Mouse (Mus musculus) intestine, postnatal 0 days (tissue): ENCODE results near the gene Wwox. TPM values are rescaled to one million over a fixed set of nuclear protein-coding genes. Genes with fewer than 3 reads are reported as not detected.

ENCODE experiments used
- ATAC-seq: fragments of 200-750 bp; cut with Nextera tagmentation; 2 replicates; pipeline ENCODE4 v1.8.0; 2017; ENCODE audit warnings: mild to moderate bottlenecking, moderate TSS enrichment, moderate library complexity
- H3K27ac ChIP-seq: fragments of 300-500 bp; sonication (generic); 2 replicates; pipeline ENCODE4 v1.5.1; 2014; ENCODE audit warnings: mild to moderate bottlenecking, low read depth, low read length, moderate library complexity
- H3K27me3 ChIP-seq: fragments of 300-500 bp; sonication (generic); replicated peaks from 2 replicates; pipeline ENCODE4 v1.6.1; 2014; ENCODE audit warnings: low read length, mixed read lengths; ENCODE audit not compliant: control insufficient read depth, insufficient read depth
- H3K36me3 ChIP-seq: fragments of 300-500 bp; sonication (generic); 2 replicates; pipeline ENCODE4 v1.6.1; 2014; ENCODE audit warnings: mild to moderate bottlenecking, moderate library complexity; ENCODE audit not compliant: control insufficient read depth, insufficient read depth
- H3K4me1 ChIP-seq: fragments of 300-500 bp; sonication (generic); replicated peaks from 2 replicates; pipeline ENCODE4 v1.6.1; 2014; ENCODE audit warnings: antibody characterized with exemption, low read length, mixed read lengths; ENCODE audit not compliant: control insufficient read depth, insufficient read depth
- H3K4me2 ChIP-seq: fragments of 300-500 bp; sonication (generic); replicated peaks from 2 replicates; pipeline ENCODE4 v1.6.1; 2014; ENCODE audit warnings: low read depth, mild to moderate bottlenecking, moderate library complexity
- H3K4me3 ChIP-seq: fragments of 300-500 bp; sonication (generic); 2 replicates; pipeline ENCODE4 v1.5.1; 2014; ENCODE audit warnings: low read depth, low read length
- H3K9ac ChIP-seq: fragments of 300-500 bp; sonication (generic); 2 replicates; pipeline ENCODE4 v1.6.1; 2014; ENCODE audit warnings: mild to moderate bottlenecking, low read depth, low read length
- H3K9me3 ChIP-seq: fragments of 300-500 bp; sonication (generic); 2 replicates; pipeline ENCODE4 v1.6.1; 2016; ENCODE audit warnings: mixed run types; ENCODE audit not compliant: control insufficient read depth
- CTCF ChIP-seq: sonication (generic); IDR thresholded peaks from 2 replicates; pipeline ENCODE4 v1.5.1; 2016; ENCODE audit warnings: low read depth, mild to moderate bottlenecking, control low read depth, antibody characterized with exemption, moderate library complexity
- WGBS: fragments of 180-500 bp; shearing (Covaris S2); extraction: QIAGEN DNeasy Blood & Tissue Kit; methylation state at CpG from one replicate; pipeline ENCODE4 v1.1.7; 2014; 5-methylcytosine and 5-hydroxymethylcytosine counted together
- polyA plus RNA-seq: library from polyadenylated mRNA; unstranded; fragments of >200 nt; fragmentation: Nextera tagmentation; extraction: Ambion mirVana; gene quantifications from 2 replicates; pipeline ENCODE4 v1.2.1, GENCODE M21; 2015

Gene Wwox
- polyA plus RNA-seq, 1 experiment from 2014 or later: 7.1 TPM

DNA sequence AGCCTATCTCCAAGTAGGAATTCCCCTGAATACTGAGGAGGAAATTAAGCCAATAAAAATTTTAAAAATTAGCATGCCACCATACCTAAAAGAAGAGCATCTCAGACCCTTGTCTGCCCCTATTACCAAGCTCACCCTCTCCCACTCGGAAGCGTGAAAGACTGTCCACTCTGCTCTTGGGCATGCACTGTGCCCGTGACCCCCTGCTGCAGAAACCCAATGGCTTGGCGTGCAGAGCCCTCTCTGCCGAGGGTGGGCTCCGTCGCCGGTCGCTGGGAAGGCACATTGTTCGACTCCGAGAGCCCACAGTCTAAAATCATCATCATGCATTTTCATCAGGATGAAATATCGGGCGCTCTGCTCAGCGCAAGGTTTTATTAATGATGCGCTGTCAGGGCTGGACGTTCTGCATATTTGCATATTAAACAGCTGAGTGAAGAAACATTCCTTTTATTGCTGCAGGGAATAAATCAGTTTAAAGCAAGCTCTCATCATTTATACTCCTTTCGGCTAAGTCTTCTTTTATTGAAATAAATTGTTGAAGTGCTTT is 471.7 kb downstream of the Wwox start:
- Histone ChIP-seq H3K9me3 (no peaks in the 10 kb centered on the region), H3K27me3 (no peaks in the 10 kb centered on the region), H3K4me2 (no peak overlapping the region), H3K9ac (0 out of 2 replicates have a peak overlapping the region, but pooled peaks have one; percentile 11), H3K27ac (no peak overlapping the region), H3K36me3 (no peaks in the 10 kb centered on the region), H3K4me1 (no peaks in the 10 kb centered on the region), H3K4me3 (no peak overlapping the region)
- TF ChIP-seq CTCF: no peak
- ATAC-seq: no peak
- 79% methylated on average over 17 of the region's 17 CpGs for WGBS

DNA sequence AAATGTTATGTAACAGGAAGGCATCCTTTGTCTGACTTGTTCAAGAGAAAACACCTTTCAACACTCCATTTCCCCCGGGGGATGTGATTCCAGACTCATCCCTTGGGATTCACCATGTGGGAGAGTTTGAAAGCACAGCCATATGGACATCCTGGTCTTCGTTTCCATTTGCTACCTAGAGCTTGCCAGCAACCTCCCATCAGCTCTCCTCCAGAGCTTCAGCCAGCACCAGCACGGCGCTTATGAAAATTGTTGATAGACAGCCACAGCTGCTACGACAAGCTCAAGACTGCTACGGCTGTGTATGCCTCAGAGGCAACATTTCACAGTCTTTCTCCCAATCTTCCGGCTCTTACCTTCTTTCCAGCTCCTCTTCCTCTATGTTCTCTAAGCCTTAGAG is 484.2 kb downstream of the Wwox start:
- Histone ChIP-seq H3K9ac (no peak overlapping the region), H3K9me3 (no peaks in the 10 kb centered on the region), H3K4me1 (no peaks in the 10 kb centered on the region), H3K4me3 (no peak overlapping the region), H3K27me3 (no peaks in the 10 kb centered on the region), H3K36me3 (no peaks in the 10 kb centered on the region), H3K4me2 (no peak overlapping the region), H3K27ac (no peak overlapping the region)
- no peak for TF ChIP-seq CTCF
- ATAC-seq: no peak
- 81% methylated on average over 7 of the region's 7 CpGs for WGBS

DNA sequence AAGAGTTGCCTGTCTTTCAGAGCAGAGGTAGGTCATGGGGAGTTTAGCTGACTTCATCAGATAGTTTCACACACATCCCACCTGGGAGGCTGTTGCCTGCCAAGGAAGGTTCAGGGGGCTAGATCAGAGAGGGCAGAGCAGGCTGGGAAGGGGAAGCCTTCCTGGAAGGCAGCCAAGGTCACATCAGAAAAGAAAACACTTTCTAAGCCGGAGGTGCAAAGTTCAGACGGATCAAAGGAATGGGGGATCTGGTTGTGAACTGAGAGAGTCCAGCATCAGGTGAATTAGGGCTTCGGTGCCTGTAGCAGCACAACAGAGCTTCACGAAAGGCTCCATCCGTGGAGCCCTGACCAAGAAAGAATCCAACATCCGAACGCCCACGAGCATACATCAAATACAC is 488.0 kb downstream of the Wwox start:
- H3K27ac ChIP-seq: no peak overlapping the region
- H3K4me3 ChIP-seq: no peak overlapping the region
- no peaks in the 10 kb centered on the region for H3K27me3 ChIP-seq
- no peaks in the 10 kb centered on the region for H3K9me3 ChIP-seq
- H3K4me1 ChIP-seq: no peaks in the 10 kb centered on the region
- H3K9ac ChIP-seq: no peak overlapping the region
- no peaks in the 10 kb centered on the region for H3K36me3 ChIP-seq
- WGBS: 24% methylated on average over 8 of the region's 8 CpGs
- peak overlapping the region; percentile 48 for H3K4me2 ChIP-seq
- peak; percentile 46 for ATAC-seq
- no peak for TF ChIP-seq CTCF

DNA sequence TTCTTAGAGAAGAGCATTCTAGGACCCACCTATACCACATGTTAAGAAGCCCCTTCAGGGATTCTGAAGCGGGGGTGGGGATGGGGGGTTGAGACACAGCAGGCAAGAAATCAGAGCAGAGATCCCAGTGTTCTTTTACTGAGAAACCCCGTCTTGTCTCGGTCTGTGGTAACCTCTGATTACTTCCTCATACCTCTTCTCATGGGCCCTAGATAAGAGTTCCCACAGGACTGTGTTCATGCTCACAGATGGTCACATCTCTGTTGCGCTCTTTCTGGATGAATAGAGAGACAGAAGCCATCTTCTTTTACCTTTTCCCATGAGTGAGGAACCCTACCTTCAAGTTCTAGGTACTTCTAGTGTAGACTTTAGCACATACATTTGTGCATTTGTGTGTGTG is 488.5 kb downstream of the Wwox start:
- Histone ChIP-seq H3K27me3 (no peaks in the 10 kb centered on the region), H3K4me3 (no peak overlapping the region), H3K27ac (no peak overlapping the region), H3K9ac (no peak overlapping the region), H3K36me3 (no peaks in the 10 kb centered on the region), H3K4me2 (peak overlapping the region; percentile 48), H3K9me3 (no peaks in the 10 kb centered on the region), H3K4me1 (no peaks in the 10 kb centered on the region)
- WGBS: 44% methylated on average over 4 of the region's 4 CpGs
- peak; percentile 61 for ATAC-seq
- no peak for TF ChIP-seq CTCF

DNA sequence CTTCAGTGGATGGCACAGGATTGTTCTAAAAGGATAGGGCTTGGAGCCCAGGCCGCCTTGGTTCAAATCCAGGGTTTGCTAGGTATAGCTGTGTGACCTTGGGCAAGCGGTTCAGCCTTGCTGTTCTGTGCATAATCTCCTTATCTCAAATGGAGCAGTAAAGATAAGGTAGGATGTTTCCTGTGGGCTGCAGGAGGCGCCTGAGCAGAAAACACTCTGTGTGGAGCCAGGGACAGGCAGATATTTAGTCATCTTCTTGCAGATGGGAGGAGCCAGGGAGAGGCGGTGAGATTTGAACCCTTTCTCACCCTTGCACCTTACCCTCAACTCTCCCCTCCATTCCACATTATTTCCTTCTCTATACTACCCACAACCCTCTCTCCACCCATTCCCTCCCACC is 490.1 kb downstream of the Wwox start:
- no peaks in the 10 kb centered on the region for H3K27me3 ChIP-seq
- H3K27ac ChIP-seq: no peak overlapping the region
- H3K4me2 ChIP-seq: no peak overlapping the region
- no peak overlapping the region for H3K4me3 ChIP-seq
- TF ChIP-seq CTCF: no peak; the same call in 1 of the 2 replicates
- peak; percentile 37 for ATAC-seq
- no peak overlapping the region for H3K9ac ChIP-seq
- 49% methylated on average over 4 of the region's 4 CpGs for WGBS
- no peaks in the 10 kb centered on the region for H3K36me3 ChIP-seq
- H3K9me3 ChIP-seq: no peaks in the 10 kb centered on the region
- H3K4me1 ChIP-seq: no peaks in the 10 kb centered on the region

DNA sequence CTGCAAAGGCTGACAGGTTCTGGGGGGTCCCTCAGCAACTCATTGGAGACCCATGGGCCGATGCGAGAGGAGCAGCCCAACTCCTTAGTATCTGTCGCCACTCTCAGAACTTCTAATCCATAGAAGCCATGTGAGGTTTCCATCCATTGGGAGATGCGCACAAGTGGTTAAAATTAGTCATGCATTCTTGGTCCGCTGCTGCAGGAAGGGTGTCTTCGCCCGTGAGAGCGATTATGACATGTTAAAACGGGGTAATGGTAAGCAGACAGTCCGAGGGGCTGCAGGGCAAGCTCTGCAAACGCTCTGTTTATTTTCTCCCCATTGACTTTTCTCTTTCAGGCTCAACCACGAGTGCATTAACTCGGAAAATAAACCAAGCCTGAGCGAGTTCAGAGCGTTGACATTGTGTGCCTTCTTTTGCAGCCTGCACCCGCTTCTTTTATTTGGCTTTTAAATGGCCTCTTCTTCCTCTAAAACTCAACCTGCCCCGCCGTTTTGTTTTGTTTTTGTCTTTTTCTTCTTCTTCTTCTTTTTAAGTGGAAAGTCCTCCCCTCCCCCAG is 492.7 kb downstream of the Wwox start:
- H3K9ac ChIP-seq: no peak overlapping the region
- no peaks in the 10 kb centered on the region for H3K4me1 ChIP-seq
- no peaks in the 10 kb centered on the region for H3K36me3 ChIP-seq
- H3K4me3 ChIP-seq: no peak overlapping the region
- H3K9me3 ChIP-seq: no peaks in the 10 kb centered on the region
- no peak overlapping the region for H3K27ac ChIP-seq
- WGBS: 44% methylated on average over 18 of the region's 18 CpGs
- no peaks in the 10 kb centered on the region for H3K27me3 ChIP-seq
- ATAC-seq: no peak
- H3K4me2 ChIP-seq: peak overlapping the region; percentile 27
- no peak for TF ChIP-seq CTCF
